Mouse (Mus musculus): ENCODE results near the gene Dhrs4.
A peak's percentile ranks its signal among the peaks of the same experiment; 100 is the strongest.

Dhrs4 gene

DNA sequence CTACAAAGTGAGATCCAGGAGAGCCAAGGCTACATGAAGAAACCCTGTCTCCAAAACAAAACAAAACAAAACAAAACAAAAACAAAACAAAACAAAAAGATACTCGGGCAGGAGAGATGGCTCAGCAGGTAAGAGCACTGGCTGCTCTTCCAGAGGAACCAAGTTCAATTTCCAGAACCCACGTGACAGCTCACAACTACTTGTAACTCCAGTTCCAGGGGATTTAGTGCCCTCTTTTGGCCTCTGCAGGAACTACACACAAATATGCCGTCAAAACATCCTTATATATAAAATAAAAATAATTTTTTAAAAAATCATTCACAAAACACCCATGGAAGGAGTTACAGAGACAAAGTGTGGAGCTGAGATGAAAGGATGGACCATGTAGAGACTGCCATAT lies 49.4 kb downstream of the Dhrs4 start:
- DNase-seq (ENCODE audit: low spot score in 2 of 2) = no peak

GRCm38 (mm10) chr14:55536116-55536745 lies 57.7 kb downstream of the Dhrs4 start:
- peak in 1 of 2 experiments; percentile 60 for DNase-seq (ENCODE audit: low spot score in 2 of 2)
